Mouse (Mus musculus): ENCODE results near the gene Atg9b. TPM values are rescaled to one million over a fixed set of nuclear protein-coding genes. Genes with fewer than 3 reads are reported as not detected.

Gene Atg9b
- 0.87 and 1.4 TPM in 2 replicates for polyA plus RNA-seq (2015; fragmentation: Nextera tagmentation; extraction: Ambion mirVana)

GRCm38 (mm10) chr5:24391864-24392263 is at the start of gene Atg9b:
TSS of gene Atg9b (minus strand) at chr5:24392143.
- H3K4me1 ChIP-seq = peaks cover 56% of the 10 kb centered on the region
- peaks cover 25% of the 10 kb centered on the region for H3K27me3 ChIP-seq (replicated peaks)
- no peak within 1 kb of the TSS for H3K4me3 ChIP-seq
- WGBS = 75% methylated on average over 7 of the region's 7 CpGs
- 0 out of 2 replicates have a peak within 1 kb of the TSS, but pooled peaks have one; percentile 15 for H3K27ac ChIP-seq (replicated peaks)
- no peak within 1 kb of the TSS for H3K4me2 ChIP-seq
- H3K9me3 ChIP-seq = no peaks in the 10 kb centered on the region
- no peak within 1 kb of the TSS for H3K9ac ChIP-seq
- ATAC-seq (ENCODE audit: extremely low read depth, insufficient number of reproducible peaks, low FRiP score, low TSS enrichment) = no peak
- H3K36me3 ChIP-seq = peaks cover 7% of the 10 kb centered on the region

DNA sequence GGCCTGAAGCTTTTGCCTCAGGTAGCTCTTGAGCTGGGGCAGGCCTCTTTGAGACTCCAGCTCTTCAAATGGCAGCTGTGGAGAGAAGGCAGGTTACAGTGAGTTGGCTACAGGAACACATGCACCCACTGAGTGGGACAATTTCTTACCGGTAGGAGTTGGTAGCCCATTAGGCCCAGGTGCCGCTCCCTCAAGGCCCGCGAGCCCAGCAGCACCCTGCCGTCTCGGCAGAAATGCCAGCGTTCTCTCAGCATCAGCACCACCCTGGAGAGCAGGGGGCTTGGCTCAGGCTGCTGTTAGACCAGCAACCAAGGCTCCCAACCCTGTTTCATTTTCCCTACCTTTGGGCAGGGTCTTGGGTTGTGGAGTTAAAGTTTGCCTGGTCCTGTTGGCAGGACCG is 49.2 kb upstream of the Atg9b start:
- H3K4me1 ChIP-seq = peaks cover 20% of the 10 kb centered on the region
- H3K9ac ChIP-seq = no peak overlapping the region
- H3K36me3 ChIP-seq = peaks cover 74% of the 10 kb centered on the region
- WGBS = 91% methylated on average over 8 of the region's 8 CpGs
- no peak overlapping the region for H3K4me2 ChIP-seq
- no peak for ATAC-seq (ENCODE audit: extremely low read depth, insufficient number of reproducible peaks, low FRiP score, low TSS enrichment)
- no peak overlapping the region for H3K4me3 ChIP-seq
- H3K27me3 ChIP-seq (replicated peaks) = no peaks in the 10 kb centered on the region
- no peak overlapping the region for H3K27ac ChIP-seq (replicated peaks)
- no peaks in the 10 kb centered on the region for H3K9me3 ChIP-seq

DNA sequence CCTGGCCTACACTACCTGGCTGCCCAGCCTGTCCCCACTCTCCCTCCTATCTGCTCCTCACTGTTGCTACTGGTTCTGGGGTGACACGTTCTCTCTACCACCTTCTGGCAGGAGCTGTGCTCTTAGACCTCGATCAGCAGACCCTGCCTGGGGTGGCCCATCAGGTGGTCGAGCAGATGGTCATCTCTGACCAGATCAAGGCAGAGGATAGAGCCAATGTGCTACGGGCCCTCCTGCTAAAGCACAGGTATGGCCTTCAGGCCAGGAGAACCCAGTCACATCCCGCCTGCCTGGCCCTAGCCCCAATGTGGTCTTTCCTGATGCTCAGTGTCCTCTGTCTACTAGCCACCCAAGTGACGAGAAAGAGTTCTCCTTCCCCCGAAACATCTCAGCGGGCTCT is 42.0 kb upstream of the Atg9b start:
- H3K4me1 ChIP-seq = peaks cover 16% of the 10 kb centered on the region
- H3K4me2 ChIP-seq = no peak overlapping the region
- H3K9ac ChIP-seq = peak overlapping the region; percentile 19; the same call in 1 of the 2 replicates
- no peaks in the 10 kb centered on the region for H3K27me3 ChIP-seq (replicated peaks)
- H3K4me3 ChIP-seq = no peak overlapping the region
- H3K36me3 ChIP-seq = peaks cover 96% of the 10 kb centered on the region
- ATAC-seq (ENCODE audit: extremely low read depth, insufficient number of reproducible peaks, low FRiP score, low TSS enrichment) = no peak
- WGBS = 84% methylated on average over 8 of the region's 8 CpGs
- no peaks in the 10 kb centered on the region for H3K9me3 ChIP-seq
- peak overlapping the region; percentile 53; the same call in 1 of the 2 replicates for H3K27ac ChIP-seq (replicated peaks)

DNA sequence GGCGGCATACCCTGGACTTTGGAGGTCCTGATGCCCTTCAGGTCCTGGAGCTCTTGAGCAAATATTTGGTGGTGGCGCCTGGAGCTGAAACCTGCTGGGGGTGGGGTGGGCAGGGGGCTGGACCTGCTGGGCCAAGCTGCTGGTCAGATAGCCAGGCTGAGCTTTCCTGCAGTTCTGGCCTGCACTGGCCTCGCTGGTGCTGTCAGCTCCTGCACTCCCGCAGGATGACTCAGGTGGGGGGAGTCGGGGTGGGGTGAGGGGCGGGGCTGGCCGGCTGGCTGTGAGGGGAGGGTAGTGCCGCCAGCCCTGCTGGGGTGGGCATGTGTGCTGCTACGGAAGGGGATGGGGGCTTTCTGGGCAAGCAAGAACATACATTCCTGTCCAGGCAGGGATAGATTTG is 36.7 kb upstream of the Atg9b start:
- H3K4me3 ChIP-seq = 0 out of 2 replicates have a peak overlapping the region, but pooled peaks have one; percentile 3
- peaks cover 54% of the 10 kb centered on the region for H3K4me1 ChIP-seq
- H3K27ac ChIP-seq (replicated peaks) = 0 out of 2 replicates have a peak overlapping the region, but pooled peaks have one; percentile 5
- H3K36me3 ChIP-seq = peaks cover 45% of the 10 kb centered on the region
- peak overlapping the region; percentile 96 for H3K4me2 ChIP-seq
- no peaks in the 10 kb centered on the region for H3K9me3 ChIP-seq
- no peak for ATAC-seq (ENCODE audit: extremely low read depth, insufficient number of reproducible peaks, low FRiP score, low TSS enrichment)
- H3K9ac ChIP-seq = peak overlapping the region; percentile 91
- H3K27me3 ChIP-seq (replicated peaks) = no peaks in the 10 kb centered on the region
- whole genome bisulfite sequencing = 21% methylated on average over 9 of the region's 9 CpGs

DNA sequence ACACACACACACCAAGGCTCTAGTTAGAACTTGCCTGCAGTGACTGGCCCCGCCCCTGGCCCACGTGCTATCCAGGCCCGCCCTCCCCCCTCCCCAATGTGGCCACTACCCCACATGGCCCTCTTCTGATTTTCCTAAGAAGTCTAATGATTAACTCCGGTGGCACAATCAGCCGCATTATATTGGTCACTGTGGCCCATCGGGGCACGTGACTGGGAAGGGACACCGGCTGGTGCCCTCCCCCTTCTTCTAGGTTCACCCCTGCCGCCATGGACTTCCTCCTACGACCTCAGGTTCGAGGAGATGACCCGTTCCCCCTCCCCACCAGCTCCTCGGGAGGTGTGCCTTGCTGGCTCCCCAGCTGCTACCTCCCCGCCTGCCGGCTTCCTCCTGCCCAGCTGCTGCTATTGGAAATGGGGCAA is 36.0 kb upstream of the Atg9b start:
- WGBS = 14% methylated on average over 15 of the region's 15 CpGs
- ATAC-seq (ENCODE audit: extremely low read depth, insufficient number of reproducible peaks, low FRiP score, low TSS enrichment) = no peak
- H3K4me1 ChIP-seq = peaks cover 49% of the 10 kb centered on the region
- H3K27ac ChIP-seq (replicated peaks) = 0 out of 2 replicates have a peak overlapping the region, but pooled peaks have one; percentile 5
- H3K9me3 ChIP-seq = no peaks in the 10 kb centered on the region
- H3K27me3 ChIP-seq (replicated peaks) = no peaks in the 10 kb centered on the region
- H3K4me3 ChIP-seq = 0 out of 2 replicates have a peak overlapping the region, but pooled peaks have one; percentile 3
- H3K36me3 ChIP-seq = peaks cover 39% of the 10 kb centered on the region
- H3K9ac ChIP-seq = peak overlapping the region; percentile 91
- peak overlapping the region; percentile 96 for H3K4me2 ChIP-seq

DNA sequence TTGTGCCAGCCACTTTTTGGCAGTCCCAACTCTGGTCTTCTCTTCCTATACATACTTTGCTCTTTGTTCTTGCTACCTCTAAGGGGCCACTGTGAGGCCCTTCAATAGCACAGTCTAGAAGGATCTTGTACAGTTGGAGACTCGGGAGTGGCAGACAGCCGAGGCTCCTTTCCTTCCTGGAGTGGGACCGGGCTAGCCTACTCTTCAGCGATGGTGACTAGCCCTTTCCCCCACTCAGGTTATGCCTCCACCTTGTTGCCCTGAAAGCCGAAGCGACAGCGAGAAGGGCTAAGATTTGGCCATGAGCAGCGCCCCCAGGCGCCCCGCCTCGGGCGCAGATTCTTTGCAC is 35.3 kb upstream of the Atg9b start:
- Histone ChIP-seq H3K4me3 (peak overlapping the region; percentile 81), H3K4me1 (peaks cover 51% of the 10 kb centered on the region), H3K9me3 (no peaks in the 10 kb centered on the region), H3K36me3 (peaks cover 31% of the 10 kb centered on the region), H3K9ac (peak overlapping the region; percentile 91; the same call in 1 of the 2 replicates), H3K4me2 (peak overlapping the region; percentile 96), H3K27ac (replicated peaks) (no peak overlapping the region), H3K27me3 (replicated peaks) (no peaks in the 10 kb centered on the region)
- ATAC-seq (ENCODE audit: extremely low read depth, insufficient number of reproducible peaks, low FRiP score, low TSS enrichment) = no peak
- WGBS = 27% methylated on average over 12 of the region's 12 CpGs

GRCm38 (mm10) chr5:24426556-24427284 is 34.8 kb upstream of the Atg9b start:
- no peak overlapping the region for H3K27ac ChIP-seq (replicated peaks)
- peaks cover 51% of the 10 kb centered on the region for H3K4me1 ChIP-seq
- peak overlapping the region; percentile 91 for H3K9ac ChIP-seq
- peak overlapping the region; percentile 96 for H3K4me2 ChIP-seq
- no peak for ATAC-seq (ENCODE audit: extremely low read depth, insufficient number of reproducible peaks, low FRiP score, low TSS enrichment)
- 18% methylated on average over 9 of the region's 9 CpGs for WGBS
- no peaks in the 10 kb centered on the region for H3K27me3 ChIP-seq (replicated peaks)
- peak overlapping the region; percentile 81 for H3K4me3 ChIP-seq
- H3K36me3 ChIP-seq = peaks cover 30% of the 10 kb centered on the region
- H3K9me3 ChIP-seq = no peaks in the 10 kb centered on the region

GRCm38 (mm10) chr5:24426037-24426432 is 34.1 kb upstream of the Atg9b start:
- Histone ChIP-seq H3K36me3 (peaks cover 30% of the 10 kb centered on the region), H3K4me1 (peaks cover 51% of the 10 kb centered on the region), H3K27ac (replicated peaks) (peak overlapping the region; percentile 97), H3K9me3 (no peaks in the 10 kb centered on the region), H3K4me2 (peak overlapping the region; percentile 96), H3K9ac (peak overlapping the region; percentile 91), H3K27me3 (replicated peaks) (no peaks in the 10 kb centered on the region), H3K4me3 (peak overlapping the region; percentile 81)
- 3% methylated on average over 10 of the region's 10 CpGs for WGBS
- no peak for ATAC-seq (ENCODE audit: extremely low read depth, insufficient number of reproducible peaks, low FRiP score, low TSS enrichment)

GRCm38 (mm10) chr5:24425421-24426036 is 33.6 kb upstream of the Atg9b start:
- Histone ChIP-seq H3K27ac (replicated peaks) (peak overlapping the region; percentile 97), H3K9me3 (no peaks in the 10 kb centered on the region), H3K4me1 (peaks cover 51% of the 10 kb centered on the region), H3K9ac (peak overlapping the region; percentile 91), H3K27me3 (replicated peaks) (no peaks in the 10 kb centered on the region), H3K4me2 (peak overlapping the region; percentile 96), H3K36me3 (peaks cover 30% of the 10 kb centered on the region), H3K4me3 (peak overlapping the region; percentile 81)
- WGBS = under 1% methylated on average over 26 of the region's 30 CpGs
- ATAC-seq (ENCODE audit: extremely low read depth, insufficient number of reproducible peaks, low FRiP score, low TSS enrichment) = no peak; the same call in 1 of the 2 replicates

DNA sequence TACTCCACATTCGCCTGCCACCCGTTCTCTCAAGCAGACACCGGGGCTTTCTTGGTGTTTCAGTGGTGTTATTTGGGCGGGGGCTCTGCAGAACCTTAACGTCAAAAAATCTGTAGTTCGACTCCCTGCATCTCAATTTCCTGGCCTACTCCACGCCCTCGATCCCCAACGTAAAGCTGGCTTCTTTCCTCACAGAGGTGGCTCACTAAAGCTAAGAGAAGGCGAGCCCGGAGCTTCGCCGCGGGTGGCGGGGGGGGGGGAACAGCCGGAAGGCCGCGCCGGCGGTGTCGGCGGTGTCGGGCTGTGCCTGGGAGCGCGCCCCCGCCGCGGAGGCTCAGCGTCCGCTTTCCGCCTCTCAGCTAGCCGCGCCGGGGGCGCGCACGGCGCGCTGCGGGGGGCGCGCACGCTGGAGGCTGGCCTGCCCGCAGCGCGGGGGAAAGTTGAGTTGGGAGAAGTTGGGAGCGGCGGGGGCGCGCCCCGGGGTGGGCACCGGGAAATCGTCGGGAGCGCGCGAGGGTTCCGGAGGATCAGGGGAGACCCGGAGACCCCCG is 33.0 kb upstream of the Atg9b start:
- peak; percentile 27 for ATAC-seq (ENCODE audit: extremely low read depth, insufficient number of reproducible peaks, low FRiP score, low TSS enrichment)
- peak overlapping the region; percentile 97 for H3K27ac ChIP-seq (replicated peaks)
- peaks cover 30% of the 10 kb centered on the region for H3K36me3 ChIP-seq
- peak overlapping the region; percentile 91 for H3K9ac ChIP-seq
- peaks cover 51% of the 10 kb centered on the region for H3K4me1 ChIP-seq
- no peaks in the 10 kb centered on the region for H3K27me3 ChIP-seq (replicated peaks)
- under 1% methylated on average over 49 of the region's 60 CpGs for WGBS
- H3K4me3 ChIP-seq = peak overlapping the region; percentile 81
- peak overlapping the region; percentile 96 for H3K4me2 ChIP-seq
- no peaks in the 10 kb centered on the region for H3K9me3 ChIP-seq

- peak overlapping the region; percentile 81 for H3K4me3 ChIP-seq
- peak overlapping the region; percentile 97 for H3K27ac ChIP-seq (replicated peaks)
- no peaks in the 10 kb centered on the region for H3K9me3 ChIP-seq
- WGBS = 12% methylated on average over 21 of the region's 21 CpGs
- peak overlapping the region; percentile 96 for H3K4me2 ChIP-seq
- ATAC-seq (ENCODE audit: extremely low read depth, insufficient number of reproducible peaks, low FRiP score, low TSS enrichment) = peak; percentile 0; the same call in 1 of the 2 replicates
- H3K9ac ChIP-seq = peak overlapping the region; percentile 91
- peaks cover 51% of the 10 kb centered on the region for H3K4me1 ChIP-seq
- H3K36me3 ChIP-seq = peaks cover 30% of the 10 kb centered on the region
- no peaks in the 10 kb centered on the region for H3K27me3 ChIP-seq (replicated peaks)
Measured at GRCm38 (mm10) chr5:24424004-24424781, 32.2 kb upstream of the Atg9b start.
